Mouse (Mus musculus): Measurements from ENCODE around the gene Ndufb10. TPM values are rescaled to one million over a fixed set of nuclear protein-coding genes. Genes with fewer than 3 reads are reported as not detected.

The Ndufb10 gene
- polyA plus RNA-seq, 1 experiment from 2014 or later: 262 TPM

DNA sequence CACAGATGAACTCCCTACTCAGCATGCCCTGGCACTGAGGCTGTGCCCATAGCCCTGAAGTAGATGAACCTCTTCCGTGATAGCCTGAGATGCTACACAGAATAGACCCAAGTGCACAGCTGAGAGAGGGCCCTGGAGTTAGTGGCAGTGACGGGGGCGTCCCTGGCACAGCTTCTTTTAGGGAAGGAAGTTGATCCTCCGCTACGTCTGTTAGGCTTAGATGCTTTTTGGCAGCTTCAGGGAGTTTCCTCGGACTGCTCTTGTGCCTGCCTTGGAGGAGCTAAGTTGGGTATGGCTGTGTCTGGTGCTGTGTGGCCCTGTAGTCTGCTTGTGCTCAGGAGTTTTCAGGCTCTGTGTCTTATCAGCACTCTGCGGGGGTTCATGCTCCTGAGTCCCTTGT is 50.0 kb downstream of the Ndufb10 start:
- Histone ChIP-seq H3K27me3 (no peaks in the 10 kb centered on the region), H3K27ac (no peak overlapping the region), H3K4me1 (replicated peaks) (peaks cover 35% of the 10 kb centered on the region), H3K9me3 (no peaks in the 10 kb centered on the region), H3K36me3 (peaks cover 29% of the 10 kb centered on the region), H3K4me3 (no peak overlapping the region), H3K9ac (0 out of 2 replicates have a peak overlapping the region, but pooled peaks have one; percentile 0), H3K4me2 (no peak overlapping the region)
- 90% methylated on average over 7 of the region's 7 CpGs for WGBS
- no peak for ATAC-seq (ENCODE audit: low FRiP score)

DNA sequence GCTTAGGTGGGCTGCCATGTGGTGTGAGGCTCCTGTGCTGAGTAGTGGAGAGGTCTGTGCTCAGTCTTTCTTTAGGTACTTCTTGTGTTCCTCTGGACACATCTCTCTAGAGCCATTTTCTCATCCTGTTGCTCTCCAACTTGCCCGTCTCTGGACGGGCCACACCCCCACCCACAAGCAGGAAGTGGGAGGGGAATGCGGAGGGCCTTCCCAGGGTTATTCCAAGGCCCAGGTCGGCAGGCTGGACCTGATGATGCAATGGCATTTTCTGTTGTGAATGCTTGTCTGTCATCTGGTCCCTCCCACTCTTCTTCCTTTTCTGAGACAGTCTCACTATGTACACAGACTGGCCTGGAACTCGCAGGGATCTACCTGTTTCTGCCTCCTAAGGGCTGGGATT is 52.1 kb downstream of the Ndufb10 start:
- WGBS: 43% methylated on average over 5 of the region's 5 CpGs
- ATAC-seq (ENCODE audit: low FRiP score): no peak
- Histone ChIP-seq H3K4me2 (peak overlapping the region; percentile 87), H3K27ac (no peak overlapping the region), H3K36me3 (peaks cover 8% of the 10 kb centered on the region), H3K9me3 (no peaks in the 10 kb centered on the region), H3K27me3 (no peaks in the 10 kb centered on the region), H3K4me3 (no peak overlapping the region), H3K9ac (peak overlapping the region; percentile 99), H3K4me1 (replicated peaks) (peaks cover 42% of the 10 kb centered on the region)

Other genes starting within 250 kb of the Ndufb10 start
- gene Mlst8, start 245.4 kb downstream of the Ndufb10 start, polyA plus RNA-seq (2015; fragmentation: Nextera tagmentation; extraction: Ambion mirVana): 35.5 and 36.1 TPM in 2 replicates
- gene Caskin1, start 235.9 kb downstream of the Ndufb10 start, polyA plus RNA-seq (2015; fragmentation: Nextera tagmentation; extraction: Ambion mirVana): 32.8 and 34.3 TPM in 2 replicates
- 86.0 and 89.9 TPM in 2 replicates for gene Traf7, start 196.5 kb downstream of the Ndufb10 start, polyA plus RNA-seq (2015; fragmentation: Nextera tagmentation; extraction: Ambion mirVana)
- 2.8 and 3.1 TPM in 2 replicates for gene Rab26, start 190.3 kb downstream of the Ndufb10 start, polyA plus RNA-seq (2015; fragmentation: Nextera tagmentation; extraction: Ambion mirVana)
- 20.1 and 21.6 TPM in 2 replicates for gene Pkd1, start 174.6 kb downstream of the Ndufb10 start, polyA plus RNA-seq (2015; fragmentation: Nextera tagmentation; extraction: Ambion mirVana)
- gene Tsc2, start 91.8 kb downstream of the Ndufb10 start, polyA plus RNA-seq (2015; fragmentation: Nextera tagmentation; extraction: Ambion mirVana): 67.9 and 76.0 TPM in 2 replicates
- 8.2 and 8.8 TPM in 2 replicates for gene Nthl1, start 91.8 kb downstream of the Ndufb10 start, polyA plus RNA-seq (2015; fragmentation: Nextera tagmentation; extraction: Ambion mirVana)
- gene Slc9a3r2, start 74.2 kb downstream of the Ndufb10 start, polyA plus RNA-seq (2015; fragmentation: Nextera tagmentation; extraction: Ambion mirVana): 32.7 and 34.3 TPM in 2 replicates
- gene Npw, start 66.0 kb downstream of the Ndufb10 start, polyA plus RNA-seq (2015; fragmentation: Nextera tagmentation; extraction: Ambion mirVana): not detected in 2 replicates
- 17.7 and 17.8 TPM in 2 replicates for gene Zfp598, start 54.8 kb downstream of the Ndufb10 start, polyA plus RNA-seq (2015; fragmentation: Nextera tagmentation; extraction: Ambion mirVana)
- gene Syngr3, start 34.5 kb downstream of the Ndufb10 start, polyA plus RNA-seq (2015; fragmentation: Nextera tagmentation; extraction: Ambion mirVana): 114 and 115 TPM in 2 replicates
- gene Gfer, start 28.3 kb downstream of the Ndufb10 start, polyA plus RNA-seq (2015; fragmentation: Nextera tagmentation; extraction: Ambion mirVana): 38.7 and 38.9 TPM in 2 replicates
- gene Noxo1, start 28.2 kb downstream of the Ndufb10 start, polyA plus RNA-seq (2015; fragmentation: Nextera tagmentation; extraction: Ambion mirVana): 2.9 and 3.4 TPM in 2 replicates
- 69.0 and 70.6 TPM in 2 replicates for gene Tbl3, start 16.8 kb downstream of the Ndufb10 start, polyA plus RNA-seq (2015; fragmentation: Nextera tagmentation; extraction: Ambion mirVana)
- gene Rnf151, start 6.4 kb downstream of the Ndufb10 start, polyA plus RNA-seq (2015; fragmentation: Nextera tagmentation; extraction: Ambion mirVana): 0.27 TPM in 1 of 2 replicates, not detected in the other
- 782 and 783 TPM in 2 replicates for gene Rps2, start 6.4 kb downstream of the Ndufb10 start, polyA plus RNA-seq (2015; fragmentation: Nextera tagmentation; extraction: Ambion mirVana)
- gene Rpl3l, start 3.3 kb upstream of the Ndufb10 start, polyA plus RNA-seq (2015; fragmentation: Nextera tagmentation; extraction: Ambion mirVana): not detected in 2 replicates
- 20.2 and 24.0 TPM in 2 replicates for gene Msrb1, start 12.2 kb upstream of the Ndufb10 start, polyA plus RNA-seq (2015; fragmentation: Nextera tagmentation; extraction: Ambion mirVana)
- gene Hs3st6, start 28.5 kb upstream of the Ndufb10 start, polyA plus RNA-seq (2015; fragmentation: Nextera tagmentation; extraction: Ambion mirVana): 0.28 and 0.45 TPM in 2 replicates
- gene Meiob, start 79.8 kb upstream of the Ndufb10 start, polyA plus RNA-seq (2015; fragmentation: Nextera tagmentation; extraction: Ambion mirVana): not detected in 2 replicates
- 49.7 and 51.7 TPM in 2 replicates for gene Hagh, start 115.7 kb upstream of the Ndufb10 start, polyA plus RNA-seq (2015; fragmentation: Nextera tagmentation; extraction: Ambion mirVana)
- 18.6 and 20.1 TPM in 2 replicates for gene Fahd1, start 125.9 kb upstream of the Ndufb10 start, polyA plus RNA-seq (2015; fragmentation: Nextera tagmentation; extraction: Ambion mirVana)
- 0.17 and 0.25 TPM in 2 replicates for gene Igfals, start 141.5 kb upstream of the Ndufb10 start, polyA plus RNA-seq (2015; fragmentation: Nextera tagmentation; extraction: Ambion mirVana)
- gene Nubp2, start 161.9 kb upstream of the Ndufb10 start, polyA plus RNA-seq (2015; fragmentation: Nextera tagmentation; extraction: Ambion mirVana): 71.3 and 74.4 TPM in 2 replicates
- gene Spsb3, start 162.2 kb upstream of the Ndufb10 start, polyA plus RNA-seq (2015; fragmentation: Nextera tagmentation; extraction: Ambion mirVana): 72.8 and 80.0 TPM in 2 replicates
- gene Eme2, start 170.6 kb upstream of the Ndufb10 start, polyA plus RNA-seq (2015; fragmentation: Nextera tagmentation; extraction: Ambion mirVana): 31.4 and 31.8 TPM in 2 replicates
- 77.0 and 77.6 TPM in 2 replicates for gene Mrps34, start 170.6 kb upstream of the Ndufb10 start, polyA plus RNA-seq (2015; fragmentation: Nextera tagmentation; extraction: Ambion mirVana)
- gene Nme3, start 172.0 kb upstream of the Ndufb10 start, polyA plus RNA-seq (2015; fragmentation: Nextera tagmentation; extraction: Ambion mirVana): 78.4 and 82.7 TPM in 2 replicates
- 79.1 and 85.0 TPM in 2 replicates for gene Mapk8ip3, start 212.5 kb upstream of the Ndufb10 start, polyA plus RNA-seq (2015; fragmentation: Nextera tagmentation; extraction: Ambion mirVana)
- 104 and 116 TPM in 2 replicates for gene Jpt2, start 236.2 kb upstream of the Ndufb10 start, polyA plus RNA-seq (2015; fragmentation: Nextera tagmentation; extraction: Ambion mirVana)